Mouse (Mus musculus) spleen, adult 2 months (tissue): ENCODE measurements around the gene Tmem104. TPM values are rescaled to one million over a fixed set of nuclear protein-coding genes. Genes with fewer than 3 reads are reported as not detected.
A peak's percentile ranks its signal among the peaks of the same experiment; 100 is the strongest.

ENCODE experiments used
- DNase-seq, 2 experiments: peaks; one replicate each; pipeline versions ENCODE4 v3.0.0 to v3.0.0-alpha.2; 2012 to 2021; ENCODE audit warnings: low spot score in 2 of 2, low read depth in 1 of 2
- H3K27ac ChIP-seq: fragments of 200-500 bp; 2 replicates; pipeline ENCODE4 v1.5.1; 2012; ENCODE audit warnings: low read length, inconsistent platforms; ENCODE audit not compliant: insufficient read depth
- H3K27me3 ChIP-seq: fragments of 200-500 bp; 2 replicates; pipeline ENCODE4 v1.6.1; 2012; ENCODE audit warnings: mild to moderate bottlenecking, moderate library complexity, low read length, inconsistent platforms; ENCODE audit not compliant: control insufficient read depth, insufficient read depth
- H3K36me3 ChIP-seq: fragments of 200-500 bp; 2 replicates; pipeline ENCODE4 v1.6.1; 2012; ENCODE audit warnings: mild to moderate bottlenecking, low read length, inconsistent platforms; ENCODE audit not compliant: control insufficient read depth, insufficient read depth
- H3K4me1 ChIP-seq: fragments of 200-500 bp; 2 replicates; pipeline ENCODE4 v1.6.1; 2011; ENCODE audit warnings: inconsistent platforms; ENCODE audit not compliant: control insufficient read depth, insufficient read depth, insufficient read length
- H3K4me3 ChIP-seq: fragments of 200-500 bp; 2 replicates; pipeline ENCODE4 v1.5.1; 2011; ENCODE audit warnings: mild to moderate bottlenecking, inconsistent platforms; ENCODE audit not compliant: insufficient read depth, insufficient read length; ENCODE audit errors: extremely low read depth
- CTCF ChIP-seq: fragments of 200-500 bp; IDR thresholded peaks from 2 replicates; pipeline ENCODE4 v1.5.1; 2011; ENCODE audit warnings: mild to moderate bottlenecking, inconsistent platforms; ENCODE audit not compliant: insufficient read depth, insufficient read length, insufficient replicate concordance; ENCODE audit errors: extremely low read depth
- POLR2A ChIP-seq: fragments of 200-500 bp; IDR thresholded peaks from 2 replicates; pipeline ENCODE4 v1.6.1; 2011; ENCODE audit warnings: low read depth, low read length, inconsistent platforms
- whole genome bisulfite sequencing: fragments of 180-500 bp; shearing (Covaris S2); methylation state at CpG from one replicate; pipeline ENCODE4 v1.1.7; 2018; 5-methylcytosine and 5-hydroxymethylcytosine counted together
- polyA plus RNA-seq: library from polyadenylated mRNA; depleted of rRNA; stranded (reverse); fragments of >200 nt; gene quantifications from 2 replicates; pipeline ENCODE4 v1.2.3, GENCODE M21; 2012

Gene Tmem104
- polyA plus RNA-seq, 1 experiment = 16.5 TPM

GRCm38 (mm10) chr11:115229021-115229930, 42.0 kb downstream of the Tmem104 start:
- peaks cover 41% of the 10 kb centered on the region; the same call in 1 of the 2 replicates for H3K4me1 ChIP-seq
- 78% methylated on average over 15 of the region's 15 CpGs for WGBS
- no peak for DNase-seq
- H3K36me3 ChIP-seq = 0 out of 2 replicates have a peak, but pooled peaks cover under 1% of the 10 kb centered on the region
- no peaks in the 10 kb centered on the region for H3K27me3 ChIP-seq
- H3K4me3 ChIP-seq = no peak overlapping the region
- TF ChIP-seq POLR2A (no peak), CTCF (no peak; the same call in 1 of the 2 replicates)
- H3K27ac ChIP-seq = no peak overlapping the region

- peak; percentile 36 to 44 for DNase-seq
- Histone ChIP-seq H3K27ac (peak overlapping the region; percentile 71), H3K36me3 (peaks cover 2% of the 10 kb centered on the region; the same call in 1 of the 2 replicates), H3K4me1 (peaks cover 35% of the 10 kb centered on the region; the same call in 1 of the 2 replicates), H3K4me3 (no peak overlapping the region), H3K27me3 (no peaks in the 10 kb centered on the region)
- no peak for TF ChIP-seq POLR2A
- no peak for TF ChIP-seq CTCF
- WGBS = 15% methylated on average over 14 of the region's 14 CpGs
These were observed 44.1 kb downstream of the Tmem104 start for GRCm38 (mm10) chr11:115231168-115231915.

GRCm38 (mm10) chr11:115231924-115232323, 44.6 kb downstream of the Tmem104 start:
- no peaks in the 10 kb centered on the region for H3K27me3 ChIP-seq
- H3K36me3 ChIP-seq = peaks cover 2% of the 10 kb centered on the region; the same call in 1 of the 2 replicates
- WGBS = 49% methylated on average over 9 of the region's 9 CpGs
- H3K4me1 ChIP-seq = peaks cover 33% of the 10 kb centered on the region; the same call in 1 of the 2 replicates
- TF ChIP-seq CTCF (no peak), POLR2A (no peak)
- peak overlapping the region; percentile 60 for H3K27ac ChIP-seq
- H3K4me3 ChIP-seq = no peak overlapping the region
- DNase-seq = no peak

- no peak overlapping the region for H3K27ac ChIP-seq
- TF ChIP-seq POLR2A (no peak), CTCF (no peak)
- peaks cover 2% of the 10 kb centered on the region; the same call in 1 of the 2 replicates for H3K36me3 ChIP-seq
- H3K4me1 ChIP-seq = peaks cover 26% of the 10 kb centered on the region; the same call in 1 of the 2 replicates
- H3K27me3 ChIP-seq = no peaks in the 10 kb centered on the region
- no peak for DNase-seq
- H3K4me3 ChIP-seq = no peak overlapping the region
- WGBS = 57% methylated on average over 5 of the region's 5 CpGs
These were observed 45.6 kb downstream of the Tmem104 start for GRCm38 (mm10) chr11:115232889-115233288.

GRCm38 (mm10) chr11:115233526-115234290, 46.4 kb downstream of the Tmem104 start:
- H3K27ac ChIP-seq = no peak overlapping the region
- 78% methylated on average over 20 of the region's 20 CpGs for WGBS

GRCm38 (mm10) chr11:115234320-115235044, 47.2 kb downstream of the Tmem104 start:
- no peak for DNase-seq
- Histone ChIP-seq H3K36me3 (peaks cover 2% of the 10 kb centered on the region; the same call in 1 of the 2 replicates), H3K27me3 (no peaks in the 10 kb centered on the region), H3K4me1 (peaks cover 22% of the 10 kb centered on the region; the same call in 1 of the 2 replicates), H3K4me3 (no peak overlapping the region), H3K27ac (no peak overlapping the region)
- WGBS = 91% methylated on average over 15 of the region's 15 CpGs
- no peak for TF ChIP-seq CTCF
- no peak for TF ChIP-seq POLR2A

More at GRCm38 (mm10) chr11:115233526-115234290, 46.4 kb downstream of the Tmem104 start:
- no peak for TF ChIP-seq CTCF
- TF ChIP-seq POLR2A = no peak
- peaks cover 22% of the 10 kb centered on the region; the same call in 1 of the 2 replicates for H3K4me1 ChIP-seq
- DNase-seq = no peak
- H3K36me3 ChIP-seq = peaks cover 2% of the 10 kb centered on the region; the same call in 1 of the 2 replicates
- no peak overlapping the region for H3K4me3 ChIP-seq
- no peaks in the 10 kb centered on the region for H3K27me3 ChIP-seq
